Mouse (Mus musculus): ENCODE results near the gene Focad. TPM values are rescaled to one million over a fixed set of nuclear protein-coding genes. Genes with fewer than 3 reads are reported as not detected.

The Focad gene
- total and polyA plus RNA-seq, 3 experiments, result 9.5 to 15.3 (median 12.7) TPM

- H3K4me3 ChIP-seq, result no peak overlapping the region
- no peak overlapping the region for H3K27ac ChIP-seq
- H3K4me1 ChIP-seq (ENCODE audit: control insufficient read depth, insufficient read depth, low read length), result no peaks in the 10 kb centered on the region
- no peaks in the 10 kb centered on the region for H3K79me2 ChIP-seq (replicated peaks; ENCODE audit: control insufficient read depth, insufficient read depth, low read length)
- H3K27me3 ChIP-seq (ENCODE audit: control insufficient read depth, insufficient read depth, low read length), result no peaks in the 10 kb centered on the region
- TF ChIP-seq EP300 (IDR thresholded peaks at IDR 0.05; ENCODE audit: insufficient read depth, low read depth, low read length), result no peak
- no peak for TF ChIP-seq POLR2A (IDR thresholded peaks at IDR 0.05; ENCODE audit: insufficient read depth, low read depth, low read length)
- TF ChIP-seq CTCF (IDR thresholded peaks at IDR 0.05), result no peak
- DNase-seq, result no peak
- intact Hi-C loops (cut with DNase I), result no loop called here
- WGBS, result 76% methylated on average over 1 of the region's 1 CpGs
- H3K36me3 ChIP-seq (ENCODE audit: control insufficient read depth, insufficient read depth, low read length), result no peaks in the 10 kb centered on the region
- no peak overlapping the region for H3K9ac ChIP-seq (ENCODE audit: low read depth, low read length)
These were observed 355.8 kb downstream of the Focad start for GRCm38 (mm10) chr4:88450087-88450765.

- no peaks in the 10 kb centered on the region for H3K27me3 ChIP-seq (ENCODE audit: control insufficient read depth, insufficient read depth, low read length)
- intact Hi-C loops (cut with DNase I), result no loop called here
- 68% methylated on average over 1 of the region's 1 CpGs for WGBS
- DNase-seq, result no peak
- no peaks in the 10 kb centered on the region for H3K79me2 ChIP-seq (replicated peaks; ENCODE audit: control insufficient read depth, insufficient read depth, low read length)
- H3K27ac ChIP-seq, result no peak overlapping the region
- H3K4me1 ChIP-seq (ENCODE audit: control insufficient read depth, insufficient read depth, low read length), result no peaks in the 10 kb centered on the region
- no peaks in the 10 kb centered on the region for H3K36me3 ChIP-seq (ENCODE audit: control insufficient read depth, insufficient read depth, low read length)
- no peak overlapping the region for H3K4me3 ChIP-seq
- no peak overlapping the region for H3K9ac ChIP-seq (ENCODE audit: low read depth, low read length)
- no peak for TF ChIP-seq CTCF (IDR thresholded peaks at IDR 0.05)
- TF ChIP-seq EP300 (IDR thresholded peaks at IDR 0.05; ENCODE audit: insufficient read depth, low read depth, low read length), result no peak
- TF ChIP-seq POLR2A (IDR thresholded peaks at IDR 0.05; ENCODE audit: insufficient read depth, low read depth, low read length), result no peak
These were observed 363.7 kb downstream of the Focad start for GRCm38 (mm10) chr4:88458093-88458492.

- Histone ChIP-seq H3K36me3 (ENCODE audit: control insufficient read depth, insufficient read depth, low read length) (no peaks in the 10 kb centered on the region), H3K27ac (no peak overlapping the region), H3K4me3 (no peak overlapping the region), H3K4me1 (ENCODE audit: control insufficient read depth, insufficient read depth, low read length) (no peaks in the 10 kb centered on the region), H3K9ac (ENCODE audit: low read depth, low read length) (no peak overlapping the region), H3K79me2 (replicated peaks; ENCODE audit: control insufficient read depth, insufficient read depth, low read length) (no peaks in the 10 kb centered on the region), H3K27me3 (ENCODE audit: control insufficient read depth, insufficient read depth, low read length) (no peaks in the 10 kb centered on the region)
- no peak for DNase-seq
- intact Hi-C loops (cut with DNase I), result no loop called here
- TF ChIP-seq CTCF (IDR thresholded peaks at IDR 0.05), result no peak
- TF ChIP-seq EP300 (IDR thresholded peaks at IDR 0.05; ENCODE audit: insufficient read depth, low read depth, low read length), result no peak
- no peak for TF ChIP-seq POLR2A (IDR thresholded peaks at IDR 0.05; ENCODE audit: insufficient read depth, low read depth, low read length)
- WGBS, result 69% methylated on average over 2 of the region's 2 CpGs
These were observed 364.2 kb downstream of the Focad start for GRCm38 (mm10) chr4:88458673-88459072.

Small RNA genes lying within 50 kb of the gene (microRNA-seq; reads per million reads assigned to microRNA genes)
- 8.4 to 11.6 reads per million in 2 experiments for gene Mir491

Other genes starting within 250 kb of the Focad start
- gene Mllt3, start 61.3 kb upstream of the Focad start, total RNA-seq (2021), result 10 to 100 TPM; 11.0 to 15.2 TPM
- gene Mllt3, start 61.3 kb upstream of the Focad start, polyA plus RNA-seq (2012; rRNA removed), result 3.8 and 7.3 TPM in 2 replicates